Mouse (Mus musculus) stomach, postnatal 0 days (tissue): ENCODE measurements around the gene Spata17. TPM values are rescaled to one million over a fixed set of nuclear protein-coding genes. Genes with fewer than 3 reads are reported as not detected.

Experiments used
- ATAC-seq: fragments of 200-750 bp; cut with Nextera tagmentation; 2 replicates; pipeline ENCODE4 v1.8.0; 2017; ENCODE audit not compliant: low FRiP score, low TSS enrichment
- DNase-seq: peaks from one replicate; pipeline ENCODE4 v3.0.0-alpha.2; 2016; ENCODE audit warnings: low spot score
- H3K27ac ChIP-seq: fragments of 300-500 bp; sonication (generic); replicated peaks from 2 replicates; pipeline ENCODE4 v1.5.1; 2014; ENCODE audit warnings: mild to moderate bottlenecking, control low read depth
- H3K27me3 ChIP-seq: fragments of 300-500 bp; sonication (generic); 2 replicates; pipeline ENCODE4 v1.6.1; 2014; ENCODE audit warnings: low read length; ENCODE audit not compliant: control insufficient read depth, insufficient read depth
- H3K36me3 ChIP-seq: fragments of 300-500 bp; sonication (generic); 2 replicates; pipeline ENCODE4 v1.6.1; 2014; ENCODE audit warnings: low read length, mixed read lengths; ENCODE audit not compliant: control insufficient read depth, insufficient read depth
- H3K4me1 ChIP-seq: fragments of 300-500 bp; sonication (generic); replicated peaks from 2 replicates; pipeline ENCODE4 v1.6.1; 2014; ENCODE audit warnings: antibody characterized with exemption; ENCODE audit not compliant: control insufficient read depth, insufficient read depth
- H3K4me2 ChIP-seq: fragments of 300-500 bp; sonication (generic); replicated peaks from 2 replicates; pipeline ENCODE4 v1.6.1; 2014; ENCODE audit warnings: low read depth, mild to moderate bottlenecking, control low read depth, moderate library complexity
- H3K4me3 ChIP-seq: fragments of 300-500 bp; sonication (generic); 2 replicates; pipeline ENCODE4 v1.5.1; 2014; ENCODE audit warnings: low read depth, low read length, control low read depth
- H3K9ac ChIP-seq: fragments of 300-500 bp; sonication (generic); 2 replicates; pipeline ENCODE4 v1.6.1; 2014; ENCODE audit warnings: mild to moderate bottlenecking, low read length, control low read depth, mixed read lengths
- H3K9me3 ChIP-seq: fragments of 300-500 bp; sonication (generic); 2 replicates; pipeline ENCODE4 v1.6.1; 2016; ENCODE audit warnings: low read length; ENCODE audit not compliant: control insufficient read depth
- CTCF ChIP-seq: IDR thresholded peaks from 2 replicates; pipeline ENCODE4 v1.5.1; 2016; ENCODE audit warnings: antibody characterized with exemption, low read depth, mild to moderate bottlenecking, moderate library complexity
- EP300 ChIP-seq: optimal IDR thresholded peaks from 2 replicates; pipeline ENCODE3; 2016; ENCODE audit warnings: antibody characterized with exemption
- WGBS: fragments of 180-500 bp; shearing (Covaris S2); extraction: QIAGEN DNeasy Blood & Tissue Kit; methylation state at CpG from one replicate; pipeline ENCODE4 v1.1.7; 2014; 5-methylcytosine and 5-hydroxymethylcytosine counted together
- polyA plus RNA-seq: library from polyadenylated mRNA; unstranded; fragments of >200 nt; fragmentation: Nextera tagmentation; extraction: Ambion mirVana; gene quantifications from 2 replicates; pipeline ENCODE4 v1.2.1, GENCODE M21; 2015

Gene Spata17
- polyA plus RNA-seq, 1 experiment from 2014 or later = 0.22 TPM

- H3K9ac ChIP-seq = no peak overlapping the region
- no peaks in the 10 kb centered on the region for H3K9me3 ChIP-seq
- H3K36me3 ChIP-seq = no peaks in the 10 kb centered on the region
- DNase-seq (no peak), ATAC-seq (no peak)
- no peak overlapping the region for H3K4me2 ChIP-seq
- H3K27ac ChIP-seq = no peak overlapping the region
- H3K27me3 ChIP-seq = no peaks in the 10 kb centered on the region
- no peak overlapping the region for H3K4me3 ChIP-seq
- H3K4me1 ChIP-seq = no peaks in the 10 kb centered on the region
- TF ChIP-seq EP300 (no peak), CTCF (no peak)
- WGBS = 84% methylated on average over 14 of the region's 14 CpGs
These were observed 208.9 kb downstream of the Spata17 start for GRCm38 (mm10) chr1:187006227-187006925.

- H3K27me3 ChIP-seq = no peaks in the 10 kb centered on the region
- no peaks in the 10 kb centered on the region for H3K36me3 ChIP-seq
- H3K4me1 ChIP-seq = no peaks in the 10 kb centered on the region
- no peak overlapping the region for H3K4me2 ChIP-seq
- WGBS = 100% methylated on average over 1 of the region's 1 CpGs
- ATAC-seq = no peak
- DNase-seq = no peak
- H3K4me3 ChIP-seq = no peak overlapping the region
- H3K9ac ChIP-seq = no peak overlapping the region
- TF ChIP-seq CTCF = no peak
- TF ChIP-seq EP300 = no peak
- no peak overlapping the region for H3K27ac ChIP-seq
- no peaks in the 10 kb centered on the region for H3K9me3 ChIP-seq
These were observed 211.0 kb downstream of the Spata17 start for GRCm38 (mm10) chr1:187004306-187004705.

- no peak overlapping the region for H3K4me2 ChIP-seq
- no peaks in the 10 kb centered on the region for H3K4me1 ChIP-seq
- no peaks in the 10 kb centered on the region for H3K9me3 ChIP-seq
- WGBS = 61% methylated on average over 7 of the region's 7 CpGs
- ATAC-seq = no peak
- no peak for DNase-seq
- no peak overlapping the region for H3K9ac ChIP-seq
- TF ChIP-seq EP300 (no peak), CTCF (no peak)
- H3K27ac ChIP-seq = no peak overlapping the region
- no peaks in the 10 kb centered on the region for H3K27me3 ChIP-seq
- no peaks in the 10 kb centered on the region for H3K36me3 ChIP-seq
- no peak overlapping the region for H3K4me3 ChIP-seq
These were observed 211.8 kb downstream of the Spata17 start for GRCm38 (mm10) chr1:187003441-187003861.

- no peaks in the 10 kb centered on the region for H3K9me3 ChIP-seq
- no peaks in the 10 kb centered on the region for H3K4me1 ChIP-seq
- 88% methylated on average over 21 of the region's 21 CpGs for WGBS
- H3K27me3 ChIP-seq = no peaks in the 10 kb centered on the region
- no peak for ATAC-seq
- H3K27ac ChIP-seq = no peak overlapping the region
- DNase-seq = no peak
- H3K4me3 ChIP-seq = no peak overlapping the region
- no peak overlapping the region for H3K4me2 ChIP-seq
- no peak for TF ChIP-seq EP300
- H3K9ac ChIP-seq = no peak overlapping the region
- H3K36me3 ChIP-seq = no peaks in the 10 kb centered on the region
These were observed 217.5 kb downstream of the Spata17 start for GRCm38 (mm10) chr1:186997596-186998304.

Other genes starting within 250 kb of the Spata17 start
- not detected in 2 replicates for gene D1Pas1, start 248.0 kb downstream of the Spata17 start, polyA plus RNA-seq
- gene Gpatch2, start within 50 bp of the Spata17 start, polyA plus RNA-seq = 8.3 and 9.2 TPM in 2 replicates